Mouse (Mus musculus) gastrocnemius, adult 2 months (tissue): ENCODE measurements at regions not wholly inside any gene's neighbourhood (a gene's known extent, or its start where the extent isn't known, plus 50 kb on each side); places are given as distances from the start of the nearest gene placed in this dataset.

Source experiments
- DNase-seq: peaks from one replicate; pipeline ENCODE4 v3.0.0; 2022
- H3K27ac ChIP-seq: fragments of 200-600 bp; 2 replicates; pipeline ENCODE4 v1.8.1; 2022; ENCODE audit warnings: mild to moderate bottlenecking
- H3K4me3 ChIP-seq: fragments of 200-600 bp; 2 replicates; pipeline ENCODE4 v1.8.1; 2022; ENCODE audit warnings: mild to moderate bottlenecking, moderate library complexity
- CTCF ChIP-seq: fragments of 200-600 bp; IDR thresholded peaks from 2 replicates; pipeline ENCODE4 v1.8.1; 2022; ENCODE audit warnings: antibody characterized with exemption, mild to moderate bottlenecking, moderate library complexity
- intact Hi-C: fragments of 180-260 bp; cut with DNase I; formaldehyde crosslinking; loops from one replicate; pipeline ENCODE4 v1.15.1; 2025

- Histone ChIP-seq H3K4me3 (no peak overlapping the region), H3K27ac (no peak overlapping the region)
- intact Hi-C loops = no loop called here
- DNase-seq = no peak
- no peak for TF ChIP-seq CTCF
These were observed 104.2 kb upstream of the Thumpd2 start for GRCm38 (mm10) chr17:81169118-81169517.

GRCm38 (mm10) chr17:81150730-81151129 is 85.8 kb upstream of the Thumpd2 start:
- Histone ChIP-seq H3K4me3 (no peak overlapping the region), H3K27ac (no peak overlapping the region)
- TF ChIP-seq CTCF = no peak
- intact Hi-C loops = no loop called here
- no peak for DNase-seq

DNA sequence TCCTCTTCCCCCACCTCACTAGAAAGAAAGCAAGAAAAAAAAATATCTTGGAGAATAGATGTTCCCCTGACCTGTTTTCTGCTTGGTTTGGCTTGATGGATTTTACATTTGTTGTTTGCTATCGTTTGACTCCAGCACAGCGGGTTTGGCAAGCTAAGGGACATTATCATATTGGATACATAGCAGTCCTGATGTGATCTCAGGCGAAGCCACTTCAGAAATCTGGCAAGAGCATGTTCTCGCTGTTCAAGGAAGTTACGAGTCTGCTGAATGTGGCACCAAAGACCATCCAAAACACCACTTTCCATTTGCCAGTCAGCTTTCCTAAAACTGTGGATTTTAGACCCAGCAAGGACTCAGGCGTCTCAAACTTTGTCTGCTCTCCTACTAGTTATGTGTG is 69.8 kb upstream of the Thumpd2 start:
- DNase-seq = no peak
- no peak for TF ChIP-seq CTCF
- no peak overlapping the region for H3K4me3 ChIP-seq
- intact Hi-C loops = no loop called here
- H3K27ac ChIP-seq = no peak overlapping the region

GRCm38 (mm10) chr17:81133227-81133626 is 68.3 kb upstream of the Thumpd2 start:
- intact Hi-C loops = no loop called here
- no peak for TF ChIP-seq CTCF
- Histone ChIP-seq H3K4me3 (no peak overlapping the region), H3K27ac (no peak overlapping the region)
- DNase-seq = peak; percentile 35
